Mouse (Mus musculus): ENCODE data around the gene Mbtd1.

The Mbtd1 gene

GRCm38 (mm10) chr11:93987026-93987425 lies 101.4 kb downstream of the Mbtd1 start:
- no peak for DNase-seq (ENCODE audit: low read depth, low spot score)

- DNase-seq (ENCODE audit: low read depth, low spot score), result no peak
Observed at GRCm38 (mm10) chr11:93987625-93988327, 102.1 kb downstream of the Mbtd1 start.

- no peak for DNase-seq (ENCODE audit: low read depth, low spot score)
Observed at GRCm38 (mm10) chr11:93988328-93989062, 102.8 kb downstream of the Mbtd1 start.

- no peak for DNase-seq (ENCODE audit: low read depth, low spot score)
Observed at GRCm38 (mm10) chr11:93994531-93994930, 108.9 kb downstream of the Mbtd1 start.

- no peak for DNase-seq (ENCODE audit: low read depth, low spot score)
Observed at GRCm38 (mm10) chr11:93995111-93995719, 109.6 kb downstream of the Mbtd1 start.

GRCm38 (mm10) chr11:93995720-93996305 lies 110.2 kb downstream of the Mbtd1 start, which contains the start of gene Spag9:
TSS of gene Spag9 (plus strand) at chr11:93996091.
- peak; percentile 90 for DNase-seq (ENCODE audit: low read depth, low spot score)
